Mouse (Mus musculus) left cerebral cortex, adult 9 months (tissue): Measurements from ENCODE around the gene Gkn2.

Experiments
- DNase-seq, 2 experiments: peaks; one replicate each; pipeline ENCODE4 v3.0.0; 2022; ENCODE audit warnings: low spot score in 2 of 2

Gene Gkn2

GRCm38 (mm10) chr6:87399886-87400566 is 26.9 kb downstream of the Gkn2 start:
- no peak for DNase-seq

- DNase-seq = no peak
These were observed 28.3 kb downstream of the Gkn2 start for GRCm38 (mm10) chr6:87401456-87401855.

DNA sequence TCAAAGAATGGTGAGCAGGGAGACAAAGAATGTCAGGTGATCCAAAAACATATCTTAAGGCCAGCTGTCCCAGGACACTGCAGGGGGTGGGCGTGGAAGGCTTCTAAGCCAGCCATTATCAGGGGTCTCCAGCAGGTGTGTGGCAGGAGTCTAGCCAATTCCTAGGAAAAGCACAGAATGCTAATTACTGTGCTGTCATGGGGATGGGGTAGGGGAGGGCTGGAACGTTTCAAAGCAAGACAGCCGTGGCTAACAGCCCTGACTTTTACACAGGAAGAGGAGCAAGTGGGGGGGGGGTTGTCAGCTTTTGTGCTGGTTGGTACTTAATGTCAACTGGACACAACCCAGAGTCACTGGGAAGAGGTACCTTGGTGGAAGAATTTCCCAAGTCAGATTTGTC is 38.9 kb downstream of the Gkn2 start:
- DNase-seq = no peak

- DNase-seq = no peak
These were observed 49.1 kb downstream of the Gkn2 start for GRCm38 (mm10) chr6:87422304-87422703.

DNA sequence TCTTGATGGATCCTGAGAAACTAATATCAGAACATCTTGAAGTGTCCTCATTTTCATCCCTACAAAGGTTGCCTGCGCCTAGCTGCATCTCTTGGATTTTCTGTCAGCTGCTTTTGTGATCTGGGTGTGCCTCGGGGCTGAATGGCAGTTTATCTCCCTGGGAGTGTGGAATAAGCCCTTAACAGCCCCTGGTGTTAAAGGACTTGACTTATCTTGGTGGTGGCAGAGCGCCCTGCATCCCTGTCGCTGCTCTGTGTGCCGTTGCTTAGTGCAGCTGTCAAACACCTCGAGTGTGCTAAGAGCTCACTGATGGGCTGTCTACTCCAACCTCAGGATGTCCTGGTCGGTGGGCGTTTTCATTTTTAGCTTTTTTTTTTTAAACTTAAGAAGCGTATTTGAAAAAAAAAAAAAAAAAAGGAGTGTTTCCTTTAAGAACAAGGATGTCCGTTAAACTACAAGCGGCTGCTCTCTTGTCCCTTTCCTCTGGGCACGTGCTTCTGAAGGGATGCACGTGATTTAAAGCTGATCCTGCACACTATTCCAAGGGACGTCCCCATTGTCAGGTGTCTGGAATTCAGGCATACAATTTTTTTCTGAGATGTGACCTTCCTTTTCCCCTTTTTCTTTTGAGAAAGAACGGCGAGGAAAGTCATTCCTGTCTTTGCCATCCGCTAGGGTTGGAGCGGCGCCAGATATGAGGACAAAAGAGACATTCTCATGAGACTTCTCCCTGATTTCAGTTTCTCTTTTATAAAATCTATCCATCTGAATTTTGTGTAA is 51.1 kb downstream of the Gkn2 start:
- DNase-seq = no peak

DNA sequence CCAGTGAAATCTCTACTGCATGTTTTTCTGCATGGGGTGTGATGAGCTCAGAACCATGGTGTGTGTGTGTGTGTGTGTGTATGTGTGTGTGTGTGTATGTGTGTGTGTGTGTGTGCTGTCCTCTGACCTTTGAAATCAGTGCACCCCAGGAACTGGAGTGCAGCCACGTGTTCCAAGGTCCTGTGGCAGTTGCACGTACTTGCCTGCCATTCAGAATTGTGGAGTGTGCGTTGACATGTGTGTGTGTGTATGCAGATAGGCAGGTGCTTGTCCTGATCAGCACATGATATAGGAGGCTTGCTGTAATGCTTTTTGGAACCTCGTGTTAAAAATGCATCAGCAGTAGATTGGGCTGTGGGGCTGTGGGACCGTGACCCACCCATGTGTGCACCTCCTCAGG is 53.8 kb downstream of the Gkn2 start:
- DNase-seq = no peak

DNA sequence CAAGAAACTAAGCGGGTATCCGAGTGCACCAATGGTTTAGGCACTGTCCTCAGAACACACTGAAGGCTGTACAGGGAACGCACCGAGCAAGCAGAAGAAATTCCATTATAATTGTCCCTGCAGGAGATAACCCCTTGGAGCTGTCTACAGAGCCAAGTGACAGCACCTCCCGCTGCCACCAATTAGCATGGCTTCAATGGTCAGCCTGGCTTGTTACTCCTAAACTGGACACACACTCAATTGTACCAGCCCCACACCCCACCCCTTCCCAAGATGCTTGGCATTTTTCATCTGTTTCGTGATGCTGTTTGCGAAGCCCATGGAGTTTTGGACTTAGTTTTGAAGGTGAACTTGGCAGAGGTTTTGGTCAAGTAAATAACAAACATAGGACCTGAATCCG is 54.5 kb downstream of the Gkn2 start:
- DNase-seq = no peak

DNA sequence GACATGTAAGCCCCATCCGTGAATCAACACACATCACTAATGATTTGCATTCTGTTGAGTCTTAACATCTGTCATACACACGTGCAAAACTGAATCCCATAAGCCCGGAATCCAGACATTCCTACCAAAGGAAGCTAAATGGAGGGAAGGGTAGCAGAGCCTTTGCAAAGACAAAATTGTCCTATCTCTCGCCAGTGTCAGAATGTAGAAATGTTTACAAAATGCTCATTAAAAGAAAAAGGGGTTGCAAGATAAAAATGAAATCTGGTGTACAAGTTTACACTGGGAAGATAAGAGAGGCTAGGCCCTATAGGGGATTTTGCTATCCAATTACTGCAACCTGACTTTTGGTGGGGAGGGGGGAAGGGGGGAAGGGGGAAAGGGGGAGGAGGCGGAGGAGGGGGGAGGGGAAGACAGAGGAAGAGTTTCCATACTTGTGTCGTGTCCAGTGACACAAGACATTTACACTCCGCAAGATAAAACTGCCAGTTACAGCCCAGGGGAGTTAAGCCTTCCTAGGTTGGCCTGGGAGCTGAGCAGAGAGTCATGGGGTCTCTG is 55.4 kb downstream of the Gkn2 start, which contains the start of gene Bmp10:
TSS of gene Bmp10 (plus strand) at position 508 of the 558 bp plus-strand sequence.
- no peak for DNase-seq
